Mouse (Mus musculus) left cerebral cortex, postnatal 36 days (tissue): ENCODE measurements at regions not wholly inside any gene's neighbourhood (a gene's known extent, or its start where the extent isn't known, plus 50 kb on each side); places are given as distances from the start of the nearest gene placed in this dataset.

Source experiments
- DNase-seq, 2 experiments: peaks; one replicate each; pipeline ENCODE4 v3.0.0; 2021 to 2022; ENCODE audit warnings: low spot score in 2 of 2, mixed read lengths in 1 of 2
- intact Hi-C: fragments of 180-260 bp; cut with DNase I; formaldehyde crosslinking; loops from one replicate; pipeline ENCODE4 v1.15.1; 2025

DNA sequence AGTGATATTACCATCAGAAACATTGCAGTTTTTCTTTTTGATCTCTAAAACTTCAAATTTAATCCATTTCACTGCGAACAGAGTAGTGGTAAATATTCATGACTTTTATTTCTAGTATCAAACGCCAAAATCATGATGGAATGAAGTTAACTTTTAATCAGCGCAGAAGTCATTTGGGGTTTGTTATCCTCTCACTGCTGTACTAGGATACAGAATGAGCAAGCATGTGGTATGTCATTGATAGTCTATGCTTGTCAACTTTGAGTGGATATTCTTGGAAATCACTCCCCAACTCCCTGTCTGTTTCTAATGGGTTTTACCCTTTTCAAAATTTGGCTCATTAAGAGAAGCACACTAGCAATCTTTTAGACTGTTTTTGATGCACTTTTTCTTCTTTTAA lies 464.9 kb downstream of the Bckdhb start:
- intact Hi-C loops: no loop called here
- no peak for DNase-seq

DNA sequence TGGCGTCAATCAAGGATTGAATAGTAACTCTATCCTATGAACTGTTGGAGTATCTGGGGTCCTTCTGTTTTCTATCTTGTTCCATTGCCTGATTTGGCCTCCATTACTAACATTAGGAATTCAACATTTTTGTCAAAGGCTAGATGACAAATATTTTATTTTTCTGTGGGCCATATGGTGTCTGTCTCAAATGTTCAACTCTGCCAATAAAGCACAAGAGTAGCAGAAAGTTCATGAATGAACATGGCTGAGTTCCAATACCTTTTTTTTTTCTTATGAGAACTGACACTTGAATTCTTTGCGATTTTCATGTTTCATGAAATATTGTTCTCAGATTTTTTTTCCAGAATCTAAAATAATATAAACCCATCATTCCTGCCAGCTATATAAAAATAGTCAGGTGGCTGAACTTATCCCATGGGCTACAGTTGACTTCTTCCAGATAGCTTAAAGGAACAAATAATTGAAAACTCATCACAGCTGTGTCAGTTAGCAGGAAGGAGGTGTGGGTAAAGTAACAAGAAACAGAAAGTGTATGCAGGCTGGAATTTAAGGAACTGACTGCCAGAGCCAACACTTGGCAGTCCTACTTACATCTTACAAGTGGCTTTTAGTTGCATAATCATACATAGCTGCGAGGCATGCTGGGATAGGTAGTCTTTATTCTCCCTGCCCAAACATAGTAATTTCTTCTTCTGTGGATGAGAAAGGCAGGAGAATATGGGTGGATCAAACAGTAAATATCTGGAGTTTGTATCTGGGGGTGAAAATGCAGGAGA lies 469.8 kb downstream of the Bckdhb start:
- DNase-seq: no peak
- intact Hi-C loops: no loop called here

- DNase-seq: no peak
- intact Hi-C loops: no loop called here
These were observed 474.5 kb downstream of the Bckdhb start for GRCm38 (mm10) chr9:84399481-84399880.

DNA sequence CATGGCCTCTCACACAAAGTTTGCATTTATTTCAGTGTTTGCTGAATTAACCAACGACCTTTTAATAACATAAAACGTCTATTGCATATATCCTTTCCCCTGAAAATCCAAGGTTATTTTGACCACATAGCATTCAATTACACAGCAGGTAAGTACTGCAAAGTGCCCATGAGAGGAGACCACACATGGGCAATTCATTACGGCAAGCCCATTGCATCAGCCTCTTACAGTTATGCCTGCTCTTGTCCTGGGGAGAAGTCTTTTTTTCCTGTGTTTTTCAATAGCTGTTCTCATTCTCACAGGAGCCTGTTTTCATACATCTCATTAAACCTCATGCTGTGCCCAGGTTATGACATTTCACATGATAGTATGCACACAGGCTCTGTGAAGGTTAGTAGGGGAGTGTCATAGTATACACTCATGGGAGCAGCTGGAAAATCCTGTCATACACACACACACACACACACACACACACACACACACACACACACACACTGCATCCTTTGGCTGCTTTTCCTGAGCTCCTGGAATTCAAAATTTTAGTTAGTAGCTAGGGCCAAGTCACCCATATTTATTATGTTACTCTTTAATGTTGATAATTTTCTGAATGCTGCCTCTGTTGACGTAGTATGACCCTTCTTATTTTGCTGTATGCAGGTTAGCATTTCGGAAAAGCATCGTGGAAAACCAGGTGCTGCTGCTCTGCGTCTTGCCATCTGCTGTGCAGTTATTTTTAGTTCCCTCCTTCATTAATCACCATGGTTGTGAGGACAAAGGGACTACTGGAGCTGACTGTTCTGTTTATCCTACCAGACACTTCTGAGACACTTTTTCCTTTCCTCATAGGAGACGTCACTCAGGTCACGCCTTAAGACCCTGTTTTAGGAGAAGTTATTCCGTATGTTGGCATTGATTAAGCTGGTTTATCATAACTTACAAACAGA lies 483.6 kb downstream of the Bckdhb start:
- intact Hi-C loops: no loop called here
- DNase-seq: no peak
